Mouse (Mus musculus) brain, embryonic 14.5 days (tissue): ENCODE measurements at regions not wholly inside any gene's neighbourhood (a gene's known extent, or its start where the extent isn't known, plus 50 kb on each side); places are given as distances from the start of the nearest gene placed in this dataset.

Source experiments
- DNase-seq: peaks from one replicate; pipeline ENCODE4 v3.0.0-alpha.2; 2011; ENCODE audit warnings: low read depth
- CTCF ChIP-seq: fragments of 200-500 bp; IDR thresholded peaks from 2 replicates; pipeline ENCODE4 v1.5.1; 2012; ENCODE audit warnings: inconsistent platforms, mild to moderate bottlenecking, moderate library complexity, borderline replicate concordance; ENCODE audit not compliant: insufficient read depth, insufficient read length; ENCODE audit errors: extremely low read depth
- POLR2A ChIP-seq: fragments of 200-500 bp; IDR thresholded peaks from 2 replicates; pipeline ENCODE4 v1.6.1; 2012; ENCODE audit warnings: mild to moderate bottlenecking, inconsistent platforms, borderline replicate concordance; ENCODE audit not compliant: poor library complexity, insufficient read depth, insufficient read length, severe bottlenecking; ENCODE audit errors: extremely low read depth

GRCm38 (mm10) chr2:122863343-122863970, 98.4 kb downstream of the Sqor start:
- TF ChIP-seq CTCF (no peak), POLR2A (no peak)
- peak; percentile 58 for DNase-seq

DNA sequence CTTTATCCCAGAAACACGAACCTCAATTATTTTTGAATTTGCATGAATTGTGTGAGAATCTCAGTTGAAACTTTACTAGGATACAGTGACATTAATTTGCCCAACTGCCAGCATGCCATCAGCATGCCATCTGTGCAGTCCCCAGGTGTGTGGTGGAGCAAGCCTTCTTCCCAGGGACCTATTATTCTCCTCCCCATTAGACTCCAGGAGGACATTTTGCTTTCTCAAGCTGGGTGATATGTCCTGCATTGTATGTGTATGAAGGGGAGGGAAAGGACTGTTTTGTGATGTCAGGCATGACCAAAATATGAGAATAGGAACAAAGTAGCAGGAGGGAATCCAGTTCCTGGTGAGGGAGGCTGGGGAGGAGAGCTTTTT, 98.9 kb downstream of the Sqor start:
- TF ChIP-seq POLR2A = no peak
- no peak for TF ChIP-seq CTCF
- peak; percentile 12 for DNase-seq

GRCm38 (mm10) chr2:122887111-122887510, 122.1 kb downstream of the Sqor start:
- TF ChIP-seq CTCF (no peak), POLR2A (no peak)
- no peak for DNase-seq

DNA sequence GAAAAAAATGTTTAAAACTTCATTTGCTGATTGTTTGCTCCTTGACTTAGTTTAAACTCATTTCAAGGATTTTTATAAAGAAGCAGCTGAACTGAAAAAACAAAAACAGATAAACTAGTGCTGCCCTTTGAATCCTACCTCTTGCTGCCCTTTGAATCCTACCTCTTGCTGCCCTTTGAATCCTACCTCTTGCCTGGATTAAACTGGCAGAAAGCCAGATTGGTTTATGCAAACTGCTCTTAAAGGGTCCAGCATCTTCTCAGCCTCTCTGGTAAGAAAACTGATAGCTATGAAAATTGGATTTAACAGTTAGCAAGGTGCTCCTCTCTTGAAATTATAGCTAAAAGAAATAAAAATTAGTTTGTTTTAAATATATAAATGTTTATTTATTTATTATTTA, 122.5 kb downstream of the Sqor start:
- TF ChIP-seq POLR2A (no peak), CTCF (no peak)

GRCm38 (mm10) chr2:122905129-122906072, 140.4 kb downstream of the Sqor start:
- no peak for TF ChIP-seq POLR2A
- TF ChIP-seq CTCF = no peak
- peak; percentile 85 for DNase-seq

More for the DNA sequence above, 122.5 kb downstream of the Sqor start:
- no peak for DNase-seq

- peak; percentile 48; the same call in 1 of the 2 replicates for TF ChIP-seq CTCF
- TF ChIP-seq POLR2A = no peak
- DNase-seq = peak; percentile 76
Measured at GRCm38 (mm10) chr2:122916772-122917171, 151.7 kb downstream of the Sqor start.

DNA sequence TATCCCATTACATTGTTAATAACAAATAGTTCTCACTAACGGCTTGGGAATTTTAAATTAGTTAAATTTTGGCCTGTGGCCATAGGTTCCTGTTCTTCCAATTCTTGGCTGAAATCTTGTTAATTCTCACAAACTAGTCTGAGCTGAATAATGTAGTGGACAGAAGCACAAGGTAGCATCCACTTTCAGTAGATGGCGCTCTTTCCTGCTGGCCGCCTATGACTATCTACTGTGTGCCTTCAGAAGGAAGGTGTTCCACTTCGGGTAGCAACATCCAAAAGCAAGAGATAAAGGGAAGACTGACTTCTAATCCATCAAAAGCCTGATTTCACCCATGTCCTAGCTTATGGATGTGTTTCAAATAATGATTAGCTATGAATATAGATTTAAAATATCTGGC, 172.9 kb downstream of the Sqor start:
- DNase-seq = peak; percentile 49
- peak; percentile 44; the same call in 1 of the 2 replicates for TF ChIP-seq CTCF
- TF ChIP-seq POLR2A = no peak

GRCm38 (mm10) chr2:122944841-122945240, 179.8 kb downstream of the Sqor start:
- peak; percentile 65 for DNase-seq
- TF ChIP-seq CTCF = no peak
- TF ChIP-seq POLR2A = no peak

DNA sequence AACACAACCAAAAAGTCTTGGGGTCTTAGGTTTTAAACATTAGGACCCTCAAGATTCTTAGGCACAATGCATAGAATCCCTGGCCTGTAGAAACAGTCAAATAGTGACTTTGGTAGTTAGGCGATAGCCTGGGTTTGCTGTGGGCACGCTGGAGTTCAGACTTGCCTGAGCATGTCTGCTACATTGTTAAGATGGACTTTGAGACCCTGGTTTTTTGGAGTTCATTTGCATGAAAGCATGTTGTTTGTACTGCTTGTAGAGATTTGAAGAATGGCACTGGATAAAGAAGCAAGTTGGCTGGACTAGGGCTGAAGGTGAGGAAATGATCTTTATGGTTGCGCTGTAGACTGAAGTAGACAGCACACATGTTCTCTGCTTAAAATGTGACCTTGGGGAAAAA, 180.9 kb downstream of the Sqor start:
- TF ChIP-seq CTCF (no peak), POLR2A (no peak)
- no peak for DNase-seq

DNA sequence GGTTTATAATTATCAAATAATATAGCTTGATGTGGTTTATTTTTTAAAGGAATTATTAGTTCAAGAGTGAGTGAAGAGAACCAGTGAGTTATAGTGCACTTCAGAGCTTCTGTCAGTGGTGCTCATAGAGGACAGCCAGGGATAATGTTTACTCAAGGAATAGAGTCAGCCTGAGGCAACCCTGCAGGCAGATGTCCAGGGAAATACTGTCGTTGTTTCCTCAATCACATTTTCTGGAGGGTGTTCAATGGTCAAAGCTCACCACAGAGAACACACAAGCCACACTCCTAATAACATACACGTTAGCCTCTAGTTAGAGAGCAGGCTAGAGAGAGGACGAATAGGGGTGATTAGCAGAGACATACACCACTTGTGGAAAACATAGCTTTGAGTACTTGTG, 184.0 kb downstream of the Sqor start:
- TF ChIP-seq CTCF = no peak
- DNase-seq = no peak

GRCm38 (mm10) chr2:122961701-122962100, 196.7 kb downstream of the Sqor start:
- TF ChIP-seq POLR2A = no peak

DNA sequence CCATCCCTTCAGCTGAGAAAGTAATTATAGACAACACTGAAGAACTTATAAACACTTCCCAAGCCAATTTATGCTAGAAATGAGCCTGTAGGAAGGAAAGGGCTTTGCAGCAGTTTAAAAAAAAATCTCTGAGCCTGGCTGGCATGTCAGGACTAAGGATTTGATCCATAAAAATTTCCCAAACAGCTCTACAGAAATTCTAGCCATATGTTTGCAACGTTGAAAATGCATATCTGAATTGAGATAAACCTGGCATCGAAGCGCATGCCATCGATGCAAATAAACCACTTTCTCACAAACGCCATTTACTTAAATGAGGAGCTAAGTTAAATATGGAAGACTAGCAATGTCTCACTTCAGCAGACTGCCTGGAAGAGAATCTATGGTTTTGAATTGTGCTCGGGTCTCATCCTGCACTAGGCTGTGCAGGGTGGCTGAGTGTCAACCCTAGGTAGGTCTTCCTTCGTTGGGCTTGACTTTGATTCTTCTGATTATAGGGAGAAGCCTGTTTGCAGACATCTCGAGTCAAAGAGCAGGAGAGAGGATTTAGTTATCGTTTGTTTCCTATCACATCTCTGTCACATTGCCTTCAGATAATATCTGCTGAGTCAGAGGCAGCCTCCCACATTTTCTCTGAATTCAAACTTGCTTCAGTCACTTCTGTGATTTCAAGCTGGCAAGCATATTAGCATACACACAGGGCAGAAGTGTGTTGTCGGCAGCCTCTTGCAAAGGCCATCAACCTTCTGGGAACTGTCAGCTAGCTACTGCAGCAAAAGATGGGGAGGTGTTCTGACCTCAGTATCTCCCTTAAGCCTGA, 204.0 kb downstream of the Sqor start:
- peak; percentile 69 for DNase-seq

More at GRCm38 (mm10) chr2:122961701-122962100, 196.7 kb downstream of the Sqor start:
- DNase-seq = no peak

More for the DNA sequence above, 204.0 kb downstream of the Sqor start:
- TF ChIP-seq POLR2A (no peak), CTCF (no peak)
